Mouse (Mus musculus) frontal cortex, postnatal 36 days (tissue): ENCODE measurements around the gene Clcn7.

ENCODE experiments used
- DNase-seq, 2 experiments: peaks; one replicate each; pipeline ENCODE4 v3.0.0; 2022; ENCODE audit warnings: low spot score in 2 of 2

Clcn7 gene

GRCm38 (mm10) chr17:25127681-25128080, 5.5 kb upstream of the Clcn7 start:
- no peak for DNase-seq

- DNase-seq, result no peak
Measured at GRCm38 (mm10) chr17:25130060-25130459, 3.1 kb upstream of the Clcn7 start.

- DNase-seq, result no peak
Measured at GRCm38 (mm10) chr17:25135622-25136021, 2.4 kb downstream of the Clcn7 start.

GRCm38 (mm10) chr17:25138803-25139202, 5.6 kb downstream of the Clcn7 start:
- DNase-seq, result no peak

GRCm38 (mm10) chr17:25139960-25140359, 6.8 kb downstream of the Clcn7 start:
- DNase-seq, result no peak

GRCm38 (mm10) chr17:25162161-25162560, 29.0 kb downstream of the Clcn7 start, which contains the start of gene Ccdc154:
TSS of gene Ccdc154 (plus strand) at chr17:25162461.
- DNase-seq, result no peak

- DNase-seq, result no peak
Measured at GRCm38 (mm10) chr17:25163387-25163786, 30.2 kb downstream of the Clcn7 start.

GRCm38 (mm10) chr17:25164770-25165169, 31.6 kb downstream of the Clcn7 start:
- DNase-seq, result no peak

GRCm38 (mm10) chr17:25165970-25166671, 32.9 kb downstream of the Clcn7 start:
- no peak for DNase-seq

- DNase-seq, result no peak
Measured at GRCm38 (mm10) chr17:25169706-25170105, 36.5 kb downstream of the Clcn7 start.

GRCm38 (mm10) chr17:25172558-25172957, 39.4 kb downstream of the Clcn7 start:
- no peak for DNase-seq

GRCm38 (mm10) chr17:25175411-25175810, 42.2 kb downstream of the Clcn7 start, which contains the start of gene Gm38655:
TSS of gene Gm38655 (minus strand) at chr17:25175471.
- DNase-seq, result no peak

- no peak for DNase-seq
Measured at GRCm38 (mm10) chr17:25183232-25183631, 50.0 kb downstream of the Clcn7 start.

- DNase-seq, result peak; percentile 99
Measured at GRCm38 (mm10) chr17:25184129-25184691, 51.0 kb downstream of the Clcn7 start, which contains the start of gene BC003965. TSS of gene BC003965 (plus strand) at chr17:25184554.

- no peak for DNase-seq
Measured at GRCm38 (mm10) chr17:25184961-25185360, 51.8 kb downstream of the Clcn7 start.

- DNase-seq, result no peak
Measured at GRCm38 (mm10) chr17:25187784-25188149, 54.6 kb downstream of the Clcn7 start.

- peak; percentile 54 to 61 for DNase-seq
Measured at GRCm38 (mm10) chr17:25188150-25189031, 55.2 kb downstream of the Clcn7 start, which contains the start of gene Unkl. TSS of gene Unkl (plus strand) at chr17:25188397.

- DNase-seq, result no peak
Measured at GRCm38 (mm10) chr17:25189091-25189490, 55.9 kb downstream of the Clcn7 start.

- DNase-seq, result no peak
Measured at GRCm38 (mm10) chr17:25202401-25202800, 69.2 kb downstream of the Clcn7 start.

GRCm38 (mm10) chr17:25210006-25210405, 76.8 kb downstream of the Clcn7 start:
- no peak for DNase-seq

GRCm38 (mm10) chr17:25210680-25211466, 77.7 kb downstream of the Clcn7 start:
- no peak for DNase-seq
